Mouse (Mus musculus): ENCODE results near the gene Dlg2.

Gene Dlg2

DNA sequence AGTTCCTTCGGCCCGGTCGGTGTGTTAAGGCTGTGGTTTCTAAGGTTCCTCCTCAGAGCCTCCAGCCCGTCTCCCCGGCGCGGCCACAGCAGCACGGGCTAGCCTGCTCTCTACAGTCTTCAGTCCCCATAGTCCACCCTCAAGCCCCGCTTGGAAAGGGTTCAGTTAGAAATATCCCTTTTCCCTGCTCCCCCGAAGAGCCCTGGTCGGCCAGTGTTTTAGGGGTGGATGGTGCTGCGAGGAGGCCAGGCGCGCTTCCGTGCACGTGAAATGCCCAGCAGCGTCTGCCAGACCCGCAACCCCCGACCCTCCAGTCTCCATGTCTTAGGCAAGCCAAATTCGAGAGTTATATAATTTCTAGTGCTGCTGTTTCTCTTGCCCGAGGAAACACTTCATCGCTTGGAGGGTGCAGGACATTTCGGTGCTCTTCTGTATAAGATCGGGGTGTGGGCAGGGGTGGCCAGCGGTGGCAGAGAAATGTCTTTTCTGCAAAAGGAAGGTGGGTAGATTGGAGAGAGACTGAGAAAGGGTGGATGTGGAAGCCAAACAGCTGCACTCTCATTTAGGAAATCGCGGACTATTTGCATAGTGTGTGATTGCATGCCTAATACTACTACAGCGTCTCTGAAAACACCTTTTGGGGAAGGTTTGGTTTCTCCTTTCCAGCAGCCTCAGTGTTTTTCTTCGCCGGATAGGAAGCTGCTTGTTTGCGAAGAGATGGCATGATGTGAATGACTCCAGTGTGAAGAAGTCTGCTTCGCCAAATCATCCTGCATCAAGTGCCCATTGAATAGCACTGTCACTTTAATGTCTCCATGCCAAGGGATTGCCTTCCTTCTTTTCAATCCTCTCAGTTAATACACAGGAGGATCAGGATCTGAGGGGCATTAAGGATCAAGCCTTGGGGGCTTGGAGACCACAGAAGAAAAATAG lies at the start of gene Dlg2:
Gene Dlg2 (plus strand): TSS at position 360 of the 933 bp plus-strand sequence.
- no peak for DNase-seq (ENCODE audit: extremely low spot score, low read depth, low spot score)

DNA sequence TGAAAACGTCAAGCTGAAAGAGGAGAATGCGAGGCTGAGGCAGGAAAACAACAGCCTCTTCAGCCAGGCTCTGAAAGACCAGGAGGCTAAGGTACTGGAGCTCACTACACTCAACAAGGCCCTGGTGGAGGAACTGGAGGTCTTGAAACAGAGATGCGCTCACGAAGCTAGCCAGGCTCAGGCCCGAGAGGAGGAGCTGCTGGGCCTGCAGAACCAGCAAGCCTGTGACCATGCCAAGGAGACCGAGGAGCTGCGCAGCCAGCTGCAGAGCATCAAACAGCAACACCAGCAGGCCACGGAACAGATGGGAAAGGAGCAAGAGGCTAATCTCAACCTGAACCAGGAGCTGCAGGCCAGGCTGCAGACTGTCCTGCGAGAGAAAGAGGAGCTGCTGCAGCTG lies 49.5 kb upstream of the Dlg2 start:
- DNase-seq (ENCODE audit: extremely low spot score, low read depth, low spot score) = no peak

DNA sequence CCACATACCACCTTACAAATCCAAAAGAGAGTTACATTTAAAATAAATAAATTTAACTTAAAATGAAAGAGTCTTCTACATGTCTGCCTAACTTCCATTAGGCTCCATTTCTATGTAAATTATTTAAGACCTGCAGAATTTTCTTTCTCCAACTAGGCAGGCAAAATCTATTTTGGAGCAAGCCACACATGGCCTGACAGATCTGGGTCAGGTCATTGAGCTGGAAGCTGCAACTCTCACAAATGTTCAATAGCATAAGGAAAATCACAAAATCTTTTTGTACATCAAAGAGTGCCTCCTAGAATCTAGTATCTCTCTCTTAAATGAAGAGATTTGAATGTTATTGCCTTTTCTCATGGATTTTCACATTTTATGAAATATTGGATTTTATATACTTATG lies 44.3 kb upstream of the Dlg2 start:
- DNase-seq (ENCODE audit: extremely low spot score, low read depth, low spot score) = no peak

DNA sequence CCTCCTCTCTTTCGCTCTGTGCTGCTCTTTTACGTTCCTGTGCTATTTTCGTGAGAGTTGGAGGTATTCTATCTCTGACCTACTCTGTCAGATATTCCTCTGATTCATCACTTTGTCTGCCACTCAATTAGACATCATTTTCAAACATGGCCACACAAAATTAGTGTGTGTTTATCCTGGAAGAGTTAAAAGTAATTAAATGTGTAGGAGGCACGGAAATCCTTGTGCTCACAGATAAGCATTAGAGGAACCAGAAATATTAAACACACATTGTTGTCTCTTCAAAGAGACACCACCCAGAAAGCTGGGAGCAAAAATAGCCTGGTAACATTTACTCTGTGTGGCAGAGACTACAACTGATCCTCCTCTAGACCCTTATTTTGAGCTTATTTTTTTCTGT lies 36.4 kb upstream of the Dlg2 start:
- DNase-seq (ENCODE audit: extremely low spot score, low read depth, low spot score) = no peak

DNA sequence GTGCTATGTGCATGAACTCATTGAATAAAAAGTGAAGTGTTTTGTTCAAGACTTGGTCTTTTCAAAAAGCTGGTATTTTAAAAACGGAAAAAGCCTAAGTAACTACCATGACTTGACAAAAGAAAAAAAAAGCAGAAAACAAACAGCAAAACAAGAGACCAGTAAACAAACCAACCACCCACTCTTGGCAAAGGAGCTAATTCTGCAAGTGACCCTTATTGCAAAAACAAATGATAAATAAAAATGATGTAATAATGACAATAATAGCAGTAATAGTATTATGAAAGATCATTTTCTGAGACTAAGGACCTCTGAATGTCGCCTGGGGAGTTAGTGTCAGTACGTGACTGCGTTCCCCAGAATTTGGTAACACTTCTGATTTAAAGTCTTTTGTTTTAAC lies 34.4 kb upstream of the Dlg2 start:
- no peak for DNase-seq (ENCODE audit: extremely low spot score, low read depth, low spot score)

DNA sequence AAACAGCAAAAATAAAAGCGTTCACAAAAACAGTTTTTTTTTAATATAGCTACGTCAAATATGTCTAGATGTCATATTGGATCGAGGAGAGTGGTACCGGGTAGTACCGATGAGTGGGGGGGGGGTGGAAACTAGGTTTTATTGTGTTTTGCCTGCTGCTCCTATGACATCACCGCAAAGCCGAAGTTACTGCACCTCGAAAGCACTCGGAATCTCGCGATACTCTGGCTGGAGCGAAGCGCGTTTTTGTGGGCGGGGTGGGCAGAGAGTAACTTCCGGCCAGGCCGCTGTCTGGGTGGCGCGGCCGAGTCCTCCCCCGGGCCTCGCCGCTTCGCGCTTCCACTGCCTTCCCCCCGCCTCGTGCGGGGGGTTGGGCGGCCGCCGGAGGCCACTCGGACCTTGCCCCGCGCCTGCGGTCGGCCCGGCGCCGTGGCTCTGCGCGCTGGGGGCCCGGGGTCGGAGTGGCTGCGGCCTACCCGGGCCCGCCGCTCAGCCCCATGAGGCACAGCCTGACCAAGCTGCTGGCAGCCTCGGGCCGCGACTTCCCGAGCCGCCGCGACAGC lies 33.9 kb upstream of the Dlg2 start, which contains the start of gene Crebzf:
Gene Crebzf (plus strand): TSS at position 212 of the 563 bp plus-strand sequence.
- DNase-seq (ENCODE audit: extremely low spot score, low read depth, low spot score) = peak; percentile 97

DNA sequence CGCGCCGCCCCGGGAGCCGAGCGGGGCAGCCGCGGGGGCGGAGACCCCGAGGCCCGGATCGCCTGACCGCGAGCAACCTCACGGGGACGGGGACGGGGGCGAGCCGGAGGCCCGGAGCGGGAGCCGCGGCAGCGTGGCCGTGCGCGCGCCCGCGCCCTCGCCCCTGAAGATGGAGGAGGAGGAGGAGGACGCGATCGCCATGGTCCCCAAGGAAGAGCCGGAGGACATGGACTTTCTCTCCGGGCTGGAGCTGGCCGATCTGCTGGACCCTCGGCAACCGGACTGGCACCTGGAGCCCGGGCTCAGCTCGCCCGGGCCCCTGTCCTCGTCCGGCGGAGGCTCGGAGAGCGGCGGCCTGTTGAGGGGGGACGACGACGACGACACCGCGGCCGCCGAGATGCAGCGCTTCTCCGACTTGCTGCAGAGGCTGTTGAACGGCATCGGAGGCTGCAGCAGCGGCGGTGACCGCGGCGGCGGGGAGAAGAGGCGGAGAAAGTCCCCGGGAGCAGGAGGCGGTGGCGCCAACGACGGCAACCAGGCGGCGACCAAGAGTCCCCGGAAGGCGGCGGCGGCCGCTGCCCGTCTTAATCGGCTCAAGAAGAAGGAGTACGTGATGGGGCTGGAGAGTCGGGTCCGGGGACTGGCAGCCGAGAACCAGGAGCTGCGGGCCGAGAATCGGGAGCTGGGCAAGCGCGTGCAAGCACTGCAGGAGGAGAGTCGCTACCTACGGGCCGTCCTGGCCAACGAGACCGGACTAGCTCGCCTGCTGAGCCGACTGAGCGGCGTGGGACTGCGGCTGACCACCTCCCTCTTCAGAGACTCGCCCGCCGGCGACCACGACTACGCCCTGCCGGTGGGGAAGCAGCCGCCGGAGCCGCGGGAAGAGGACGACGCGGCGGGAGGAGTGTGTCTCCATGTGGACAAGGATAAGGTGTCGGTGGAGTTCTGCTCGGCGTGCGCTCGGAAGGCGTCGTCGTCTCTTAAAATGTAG lies 33.1 kb upstream of the Dlg2 start:
- no peak for DNase-seq (ENCODE audit: extremely low spot score, low read depth, low spot score)

DNA sequence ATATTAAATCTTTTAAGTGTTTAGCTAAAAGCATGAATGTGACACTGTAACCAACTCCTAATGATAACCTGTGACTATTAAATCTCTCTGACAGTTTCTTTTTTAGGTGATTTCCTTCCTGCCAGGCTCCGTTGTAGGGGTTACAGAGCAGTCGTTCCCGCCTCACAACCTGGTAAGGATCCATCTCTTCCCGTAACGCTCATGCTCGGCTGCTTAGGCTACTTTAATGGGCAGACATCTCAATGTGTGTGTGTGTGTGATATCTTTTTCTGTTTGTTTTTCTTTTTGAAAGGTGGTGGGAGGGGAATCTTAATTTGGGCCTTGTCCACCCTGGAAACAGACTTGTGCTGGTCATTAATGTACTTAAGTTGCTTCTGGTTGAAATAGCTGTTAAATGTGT lies 32.3 kb upstream of the Dlg2 start:
- DNase-seq (ENCODE audit: extremely low spot score, low read depth, low spot score) = no peak

DNA sequence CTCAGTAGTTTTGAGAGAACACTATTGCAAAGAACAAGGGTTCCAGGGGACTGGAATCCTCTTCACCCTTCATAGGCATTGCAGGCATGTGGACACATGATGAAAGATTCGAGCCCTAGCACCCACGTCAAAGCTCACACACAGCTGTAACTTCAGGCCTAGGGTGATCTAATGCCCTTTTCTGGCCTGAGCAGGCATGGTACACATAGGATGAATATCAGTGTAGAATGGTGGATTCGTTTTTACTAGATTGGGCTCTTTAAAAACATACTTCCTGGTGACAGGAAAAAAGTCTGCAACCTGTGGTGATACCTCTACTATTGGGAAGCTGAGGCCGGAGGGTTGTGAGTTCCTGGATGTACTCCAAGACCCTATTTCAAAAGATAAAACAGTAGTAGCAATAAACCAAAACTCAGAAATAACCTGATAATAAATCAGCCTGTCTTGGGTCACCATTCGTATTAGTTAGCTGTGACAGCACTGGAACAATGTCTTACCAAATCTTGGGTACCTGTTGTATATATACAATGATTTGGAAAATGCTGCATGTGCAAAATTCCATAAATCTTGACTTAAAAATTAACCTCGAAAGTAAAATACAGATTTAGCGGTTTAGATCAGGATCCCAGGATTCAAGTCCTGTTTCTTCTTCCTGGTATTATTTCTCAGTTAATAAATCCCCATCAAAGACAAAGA lies 20.2 kb upstream of the Dlg2 start:
- DNase-seq (ENCODE audit: extremely low spot score, low read depth, low spot score) = no peak

DNA sequence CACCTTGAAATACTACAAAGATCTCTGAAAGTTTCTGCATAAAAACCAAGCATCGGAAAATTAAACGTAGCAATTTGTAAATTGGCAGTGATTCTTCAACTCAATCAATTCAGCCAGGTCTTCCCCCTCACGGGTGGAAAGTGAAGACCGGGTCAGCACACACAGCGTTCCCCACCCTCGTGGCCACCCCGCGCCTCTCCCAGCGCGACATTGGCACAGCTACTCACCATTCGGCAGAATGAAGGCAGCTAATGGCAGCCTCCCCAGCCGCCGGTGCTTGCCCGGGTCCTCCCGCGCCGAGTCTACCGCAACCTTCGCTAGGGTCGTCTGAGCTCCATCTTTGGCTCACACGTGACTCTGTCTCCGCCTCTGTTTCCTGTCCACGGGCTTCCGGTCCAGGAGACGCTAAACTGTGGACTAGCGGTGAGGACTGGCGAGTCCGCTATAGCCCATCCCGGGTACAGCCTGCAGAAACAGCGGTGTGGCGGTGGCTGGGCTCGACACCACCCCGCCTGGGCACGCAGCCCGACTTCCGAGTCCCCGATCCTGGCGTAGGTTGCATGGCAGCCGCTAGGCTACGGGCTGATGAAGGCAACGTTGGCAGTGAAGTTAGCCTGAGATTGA lies 19.5 kb upstream of the Dlg2 start, which contains the start of gene Tmem126a:
Gene Tmem126a (minus strand): TSS at position 385 of the 624 bp plus-strand sequence.
- DNase-seq (ENCODE audit: extremely low spot score, low read depth, low spot score) = peak; percentile 66

DNA sequence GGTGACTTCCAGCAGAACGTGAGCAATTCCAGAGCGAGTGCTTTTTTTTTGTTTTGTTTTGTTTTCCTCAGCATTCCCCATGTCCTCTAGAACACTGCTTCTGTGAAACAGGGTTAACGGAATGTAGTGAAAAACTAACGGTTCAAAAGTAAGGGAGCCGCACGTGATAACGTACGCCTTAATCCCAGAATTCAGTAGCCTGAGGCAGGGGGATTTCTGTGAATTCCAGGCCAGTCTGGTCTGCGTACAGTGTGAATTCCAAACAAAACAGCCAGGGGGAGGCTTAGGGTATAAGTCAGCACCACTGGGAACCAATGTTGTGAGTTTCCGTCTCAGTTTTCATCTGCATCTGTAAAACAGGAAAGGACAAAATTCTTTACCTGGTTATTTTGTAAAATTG lies 19.0 kb upstream of the Dlg2 start:
- no peak for DNase-seq (ENCODE audit: extremely low spot score, low read depth, low spot score)

DNA sequence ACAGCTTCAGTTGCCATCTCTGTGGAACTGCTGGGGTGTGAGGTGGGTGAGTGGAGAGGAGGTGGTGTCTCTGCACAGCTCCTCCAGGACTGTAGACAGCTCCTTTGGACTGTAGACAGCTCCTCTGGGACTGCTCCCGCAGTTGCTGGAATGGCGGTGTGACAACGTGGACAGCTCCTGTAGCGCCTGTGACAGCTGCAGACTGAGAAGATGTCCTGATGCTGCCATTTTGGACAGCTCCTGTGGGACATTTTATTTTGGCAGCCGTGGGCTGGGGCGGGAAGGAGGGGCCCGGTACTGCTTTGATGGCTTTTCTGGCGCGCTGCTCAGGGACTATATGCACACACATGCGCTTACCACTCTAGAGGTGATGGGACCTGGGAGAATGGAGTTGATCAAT lies 16.1 kb upstream of the Dlg2 start:
- no peak for DNase-seq (ENCODE audit: extremely low spot score, low read depth, low spot score)

DNA sequence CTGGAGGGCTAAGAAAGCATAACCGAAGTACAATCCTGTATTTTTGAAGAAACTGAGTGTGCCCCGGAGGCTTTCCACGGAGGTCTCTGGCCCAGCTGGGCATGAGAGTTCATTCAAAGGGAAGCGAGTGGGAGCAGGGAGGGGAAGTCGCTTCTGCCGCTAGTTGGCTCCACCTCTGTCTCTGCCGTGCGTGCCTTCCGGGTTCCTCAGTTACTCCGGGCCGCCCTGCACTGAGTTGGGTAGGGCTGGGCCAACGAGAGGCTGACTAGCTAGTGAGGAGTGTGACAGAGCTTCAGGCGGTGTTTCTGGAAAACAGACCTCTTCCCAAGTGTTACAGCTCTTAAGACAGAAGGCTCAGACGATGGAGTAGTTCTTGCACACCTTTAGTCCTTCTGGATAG lies 15.5 kb upstream of the Dlg2 start:
- no peak for DNase-seq (ENCODE audit: extremely low spot score, low read depth, low spot score)

DNA sequence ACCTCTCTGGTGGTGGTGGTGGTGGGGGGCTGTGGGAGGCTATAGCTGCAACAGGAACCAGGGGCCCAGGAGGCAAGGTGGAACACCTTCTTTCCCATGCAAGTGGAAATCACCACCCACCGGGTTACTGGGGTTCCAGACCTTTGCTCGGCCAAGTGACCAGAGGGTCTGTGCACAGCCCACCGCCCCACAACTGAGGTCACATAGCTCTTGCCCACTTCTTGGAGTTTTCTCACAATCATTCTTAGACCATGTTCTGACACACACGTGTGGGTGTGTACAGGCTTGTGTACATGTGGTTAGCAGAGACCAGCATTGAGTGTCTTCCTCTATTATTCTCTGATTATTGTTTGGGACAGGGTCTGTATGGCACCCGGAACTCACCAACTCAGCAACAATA lies 15.0 kb upstream of the Dlg2 start:
- DNase-seq (ENCODE audit: extremely low spot score, low read depth, low spot score) = no peak

DNA sequence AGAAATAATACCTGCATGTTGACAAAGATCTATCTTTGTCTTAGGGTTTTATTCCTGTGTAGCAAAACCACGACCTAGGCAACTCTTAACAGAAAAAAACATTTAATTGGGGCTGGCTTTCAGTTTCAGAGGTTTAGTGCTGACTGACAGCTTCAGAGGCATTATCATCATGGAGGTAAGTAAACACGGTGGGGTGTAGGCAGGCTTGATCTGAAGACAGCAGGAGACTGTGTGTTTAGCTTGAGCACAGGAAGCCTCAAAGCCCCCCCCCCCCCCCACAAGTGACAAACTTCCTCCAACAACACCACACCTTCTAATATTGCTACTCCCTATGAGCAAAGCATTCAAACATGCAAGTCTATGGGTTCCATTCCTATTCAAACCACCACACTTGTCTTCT lies 3.0 kb upstream of the Dlg2 start:
- DNase-seq (ENCODE audit: extremely low spot score, low read depth, low spot score) = no peak

DNA sequence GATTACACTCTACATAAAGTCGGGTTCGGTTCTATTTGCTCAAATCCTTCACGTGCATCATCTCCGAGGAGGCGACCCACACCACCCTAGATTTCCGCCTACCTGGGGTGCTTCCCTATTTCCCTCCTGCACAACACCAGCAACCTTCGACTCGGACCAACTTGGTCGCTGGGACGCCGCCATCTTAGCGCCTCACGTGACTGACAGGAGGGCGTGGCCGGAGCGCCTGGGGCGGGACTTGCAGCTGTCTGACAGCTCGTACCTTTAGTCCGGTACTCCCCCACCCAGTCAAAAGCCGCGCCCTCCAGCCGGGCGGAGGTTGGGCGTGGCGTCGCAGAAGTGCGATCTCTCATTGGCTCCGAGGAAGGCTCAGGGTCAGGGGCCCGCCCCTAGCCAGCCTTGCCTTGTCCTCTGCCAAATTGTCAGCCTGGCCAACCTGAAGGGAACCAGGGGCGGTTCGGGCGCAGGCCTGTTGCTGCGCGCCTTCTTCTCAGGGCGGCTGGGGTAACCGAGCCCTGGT lies 619 bp upstream of the Dlg2 start, which contains the start of gene Tmem126b:
Gene Tmem126b (minus strand): TSS at position 209 of the 520 bp plus-strand sequence.
- peak; percentile 95 for DNase-seq (ENCODE audit: extremely low spot score, low read depth, low spot score)

DNA sequence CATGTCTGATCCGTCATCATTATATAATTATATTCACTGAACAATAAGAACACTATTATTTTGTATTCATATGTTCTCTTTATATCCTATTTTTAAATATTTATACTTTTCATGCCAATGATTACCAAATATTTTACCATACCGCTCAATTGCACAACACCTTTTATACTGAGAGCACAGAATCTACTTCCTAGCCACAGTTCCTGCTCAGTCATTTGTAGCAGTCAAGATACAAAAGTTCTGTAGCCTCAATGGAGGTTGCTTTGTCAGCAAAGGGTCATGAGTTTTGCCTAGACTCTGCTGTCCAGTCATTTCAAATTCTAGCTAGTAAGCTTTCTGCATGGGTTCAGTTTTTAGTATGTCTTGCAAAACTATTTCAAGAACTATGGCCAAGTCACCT lies 6.1 kb downstream of the Dlg2 start:
- no peak for DNase-seq (ENCODE audit: extremely low spot score, low read depth, low spot score)

DNA sequence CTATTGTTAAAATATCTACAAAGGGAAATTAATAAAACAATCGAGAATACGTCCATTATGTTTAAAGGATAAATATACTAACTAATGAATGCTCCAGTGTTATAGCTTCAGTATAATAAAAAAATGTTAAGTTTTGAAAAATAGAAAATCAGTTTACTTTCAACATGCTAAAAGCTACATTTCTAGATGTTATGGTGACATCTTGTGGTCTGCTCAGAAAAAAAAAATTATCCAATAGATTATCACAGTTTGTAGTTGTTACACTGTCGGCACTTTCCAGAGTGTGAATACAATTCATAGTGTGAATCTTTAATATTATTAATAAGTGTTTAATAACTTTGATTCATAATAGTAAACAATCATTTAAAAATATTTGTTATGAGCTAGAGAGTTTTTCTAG lies 31.7 kb downstream of the Dlg2 start:
- no peak for DNase-seq (ENCODE audit: extremely low spot score, low read depth, low spot score)

DNA sequence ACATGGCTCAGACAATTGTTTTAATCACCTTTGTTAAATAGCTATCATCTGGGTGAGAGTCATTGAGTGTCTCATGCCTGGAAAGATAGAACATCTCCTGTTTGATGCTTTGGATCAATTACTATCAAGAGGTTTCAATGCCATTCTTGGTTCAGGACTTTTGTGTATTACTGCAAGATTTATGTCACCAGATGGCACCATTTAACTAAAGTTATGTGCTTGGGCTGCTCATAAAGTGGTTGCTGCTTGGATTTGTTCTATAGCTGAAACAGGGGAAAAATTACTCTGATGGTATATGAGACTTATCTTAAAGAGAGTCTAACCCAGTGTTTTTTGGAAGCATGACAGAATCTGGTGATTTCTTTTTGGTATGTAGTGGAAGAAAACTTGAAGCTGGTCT lies 35.8 kb downstream of the Dlg2 start:
- no peak for DNase-seq (ENCODE audit: extremely low spot score, low read depth, low spot score)

All from hindlimb bud, embryonic 11.5 days (tissue).